Mouse (Mus musculus): Measurements from ENCODE around the gene Mylk2.

Gene Mylk2

GRCm38 (mm10) chr2:152914310-152915120, 3.4 kb downstream of the Mylk2 start:
- DNase-seq, result peak; percentile 78 to 79

GRCm38 (mm10) chr2:152915453-152915852, 4.3 kb downstream of the Mylk2 start:
- DNase-seq, result no peak

GRCm38 (mm10) chr2:152916111-152916510, 5.0 kb downstream of the Mylk2 start:
- no peak for DNase-seq

GRCm38 (mm10) chr2:152917671-152918070, 6.5 kb downstream of the Mylk2 start:
- DNase-seq, result no peak

- DNase-seq, result no peak
Measured at GRCm38 (mm10) chr2:152922376-152922775, 11.2 kb downstream of the Mylk2 start.

DNA sequence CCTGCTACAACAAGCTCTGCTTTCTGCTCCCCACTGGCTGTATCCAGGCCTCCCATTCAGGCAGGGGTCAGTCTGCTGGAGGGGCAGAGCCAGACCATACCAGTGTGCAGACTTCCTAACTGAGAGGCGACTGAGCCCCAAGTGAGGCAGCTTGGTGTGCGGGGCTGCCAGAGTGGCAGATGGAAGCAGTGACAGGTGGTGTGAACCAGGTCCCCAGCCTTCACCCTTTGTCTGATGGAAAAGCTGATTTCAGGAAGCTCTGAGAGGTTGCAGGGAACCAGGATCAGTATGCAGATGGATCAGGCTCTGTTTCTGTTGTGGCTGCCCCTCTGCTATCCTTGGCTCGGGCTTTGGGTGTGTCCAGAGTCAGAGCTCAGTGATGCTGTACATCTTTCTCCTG, 12.5 kb downstream of the Mylk2 start:
- no peak for DNase-seq

- no peak for DNase-seq
Measured at GRCm38 (mm10) chr2:152924128-152924527, 13.0 kb downstream of the Mylk2 start.

GRCm38 (mm10) chr2:152924543-152924942, 13.4 kb downstream of the Mylk2 start:
- no peak for DNase-seq

- DNase-seq, result no peak
Measured at GRCm38 (mm10) chr2:152925189-152925872, 14.2 kb downstream of the Mylk2 start.

GRCm38 (mm10) chr2:152926896-152927295, 15.7 kb downstream of the Mylk2 start:
- no peak for DNase-seq

DNA sequence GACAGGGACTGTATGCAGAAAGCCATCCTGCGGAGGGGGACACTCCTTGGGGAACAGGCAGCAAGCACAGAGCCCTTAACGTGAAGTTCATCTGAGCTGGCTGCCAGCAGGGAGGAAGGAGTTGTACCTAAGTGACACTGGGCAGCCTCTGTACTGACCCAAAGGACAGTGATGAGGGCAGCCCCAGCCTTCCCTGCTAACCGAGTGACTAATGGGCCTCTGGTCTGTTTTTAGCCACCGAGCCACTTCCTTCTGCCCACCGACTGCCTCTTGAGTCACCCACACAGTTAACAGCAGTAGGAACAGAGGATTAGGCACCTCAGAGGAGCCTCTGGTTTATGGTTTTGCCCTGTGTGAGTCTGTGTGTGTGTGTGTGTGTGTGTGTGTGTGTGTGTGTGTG, 16.2 kb downstream of the Mylk2 start:
- no peak for DNase-seq

DNA sequence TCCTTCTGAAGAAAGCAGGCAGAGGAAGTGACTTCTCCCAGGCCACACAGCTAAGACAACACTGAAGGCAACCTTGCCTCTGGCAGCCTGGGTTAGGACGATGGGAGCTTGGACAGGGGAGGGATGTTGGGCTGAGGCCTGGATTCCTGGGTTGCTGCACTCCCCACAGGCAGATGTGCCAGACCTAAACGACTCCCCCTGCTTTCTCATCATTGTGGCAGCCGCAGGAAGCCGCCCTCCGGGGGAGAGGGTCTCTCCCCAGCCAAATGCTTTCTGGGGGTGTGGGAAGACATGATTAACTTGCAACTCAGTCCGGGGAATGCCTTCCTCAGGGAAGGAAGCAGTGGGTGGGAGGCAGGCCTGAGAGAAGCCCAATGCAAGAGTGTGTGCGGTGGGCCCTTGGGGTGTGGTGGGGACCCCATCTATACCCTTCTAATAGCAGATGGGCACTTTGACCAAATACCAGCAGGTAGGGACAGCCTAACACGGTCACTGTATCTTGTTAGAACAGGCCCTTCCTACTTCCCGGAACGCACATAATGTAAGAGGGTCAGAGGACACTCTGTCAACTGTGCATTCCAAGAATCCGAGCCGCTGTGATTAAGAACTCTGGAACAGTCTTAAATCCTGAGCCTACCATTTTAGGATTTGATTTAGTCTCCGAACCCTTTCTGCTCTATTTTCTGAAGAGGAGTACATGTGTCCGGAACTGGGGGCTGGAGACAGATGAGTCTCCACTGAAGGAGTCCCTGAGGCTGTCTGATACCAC, 17.3 kb downstream of the Mylk2 start:
- DNase-seq, result no peak

DNA sequence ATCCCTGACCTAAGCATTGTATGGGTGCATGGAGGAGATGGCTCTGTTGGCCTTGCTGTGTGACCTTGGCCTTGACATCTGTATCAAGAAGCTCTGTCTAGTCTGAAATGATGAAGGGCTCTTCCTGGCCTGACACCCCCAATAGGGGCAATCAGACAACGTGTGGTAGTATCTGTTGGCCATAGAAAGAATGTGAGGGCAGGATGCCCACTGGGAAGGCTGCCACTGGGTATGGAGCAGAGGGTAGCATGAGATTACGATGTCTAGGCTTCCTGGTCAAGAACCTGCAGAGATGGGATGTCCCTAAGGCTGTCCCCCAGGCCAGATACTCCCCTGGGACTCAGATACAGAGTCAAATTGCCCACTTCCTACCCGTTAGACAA, 17.8 kb downstream of the Mylk2 start:
- no peak for DNase-seq

DNA sequence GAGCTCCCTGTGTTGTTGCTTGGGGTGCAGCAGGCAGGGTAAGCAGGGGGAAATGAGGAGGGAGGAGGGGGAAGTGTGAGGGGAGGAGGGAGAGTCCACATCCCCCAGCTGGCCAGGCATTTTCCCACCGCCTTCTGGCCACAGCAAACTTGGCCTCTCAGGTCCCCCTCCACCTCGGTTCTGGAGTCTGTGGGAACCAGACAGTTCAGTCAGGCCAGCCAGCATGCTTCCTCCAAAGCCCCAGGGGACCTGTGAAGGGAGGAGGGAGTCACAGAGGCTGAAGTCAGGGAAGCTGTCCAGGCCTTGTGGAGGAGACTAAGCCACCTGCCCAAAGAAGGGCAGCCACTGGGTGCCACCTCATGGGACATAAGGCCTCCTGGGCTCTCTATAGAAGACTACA, 19.1 kb downstream of the Mylk2 start:
- no peak for DNase-seq

DNA sequence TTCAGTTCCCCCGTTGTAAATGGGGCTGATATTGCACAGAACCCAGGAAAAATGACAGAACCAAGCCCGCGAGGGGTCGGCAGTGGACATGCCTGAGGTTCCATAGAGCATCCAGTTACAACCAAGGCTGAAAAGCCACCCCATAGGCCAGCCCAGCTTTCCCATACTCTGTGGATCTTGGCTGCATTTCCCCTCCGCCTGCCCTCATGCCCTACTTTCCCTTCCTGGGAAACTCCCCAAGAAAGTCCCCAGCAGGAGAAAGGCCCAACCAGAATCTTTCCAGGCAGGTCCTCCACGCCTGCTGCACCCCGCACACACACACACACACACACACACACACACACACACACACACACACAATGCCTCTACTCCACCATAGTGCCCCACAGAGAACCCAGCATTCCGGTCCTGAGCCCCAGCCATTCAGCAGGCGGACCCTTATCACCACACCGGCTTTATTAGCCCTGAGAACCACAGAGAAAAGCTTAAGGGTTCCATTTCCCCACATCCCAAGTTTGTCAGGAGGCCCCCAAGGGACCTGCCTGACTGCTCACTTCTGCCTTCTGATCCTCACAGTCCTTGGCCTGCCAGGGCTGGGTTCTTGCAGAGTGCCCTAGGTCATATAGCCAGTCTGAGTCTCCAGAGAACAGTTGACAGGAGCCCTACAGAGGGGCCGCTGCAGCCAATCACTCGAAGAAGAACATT, 20.5 kb downstream of the Mylk2 start:
- no peak for DNase-seq

- no peak for DNase-seq
Measured at GRCm38 (mm10) chr2:152933048-152933447, 21.9 kb downstream of the Mylk2 start, which contains the start of gene Foxs1. Gene Foxs1 (minus strand): TSS chr2:152933208.

GRCm38 (mm10) chr2:152933614-152934013, 22.5 kb downstream of the Mylk2 start:
- peak; percentile 46 for DNase-seq

DNA sequence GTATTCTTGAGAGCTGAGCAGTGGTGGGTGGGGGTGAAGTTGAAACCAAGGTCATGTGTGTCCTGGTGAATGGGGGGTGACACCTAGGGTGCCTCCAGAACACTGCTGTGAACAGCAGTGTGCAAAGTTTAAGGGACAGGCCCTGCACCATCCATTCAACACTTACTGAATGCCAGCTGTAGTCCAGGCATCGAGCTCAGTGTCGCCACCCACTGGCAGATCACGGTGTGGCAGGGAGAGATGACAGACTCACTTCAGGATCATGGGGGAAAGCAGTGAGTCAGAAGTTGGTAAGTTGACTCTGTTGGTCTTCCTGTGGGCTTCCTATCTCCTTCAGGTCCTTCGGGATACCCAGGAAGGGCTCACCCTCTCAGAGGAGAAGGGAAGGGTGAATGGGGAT, 28.7 kb downstream of the Mylk2 start:
- DNase-seq, result peak; percentile 69 to 71

DNA sequence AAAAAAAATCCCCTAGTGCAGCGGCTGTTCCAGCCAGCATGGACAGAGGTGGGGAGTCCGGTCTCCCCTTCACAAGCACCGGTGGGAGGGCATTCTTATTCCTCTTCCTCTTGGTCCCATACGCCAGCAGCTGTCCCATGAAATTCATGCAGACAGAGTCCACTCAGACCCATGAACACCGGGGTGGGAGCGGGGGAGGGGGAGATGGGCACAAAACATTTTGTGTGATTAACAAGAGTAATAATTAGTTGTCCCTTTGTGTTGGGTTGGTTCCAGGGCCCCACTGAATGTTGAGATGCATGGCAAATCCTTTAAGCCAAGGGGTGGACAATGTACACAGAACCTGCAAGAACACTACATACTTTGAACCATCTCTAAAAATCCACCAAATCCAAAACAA, 30.0 kb downstream of the Mylk2 start:
- no peak for DNase-seq

- DNase-seq, result no peak
Measured at GRCm38 (mm10) chr2:152941776-152942175, 30.6 kb downstream of the Mylk2 start.

GRCm38 (mm10) chr2:152942898-152943515, 31.9 kb downstream of the Mylk2 start:
- no peak for DNase-seq

DNA sequence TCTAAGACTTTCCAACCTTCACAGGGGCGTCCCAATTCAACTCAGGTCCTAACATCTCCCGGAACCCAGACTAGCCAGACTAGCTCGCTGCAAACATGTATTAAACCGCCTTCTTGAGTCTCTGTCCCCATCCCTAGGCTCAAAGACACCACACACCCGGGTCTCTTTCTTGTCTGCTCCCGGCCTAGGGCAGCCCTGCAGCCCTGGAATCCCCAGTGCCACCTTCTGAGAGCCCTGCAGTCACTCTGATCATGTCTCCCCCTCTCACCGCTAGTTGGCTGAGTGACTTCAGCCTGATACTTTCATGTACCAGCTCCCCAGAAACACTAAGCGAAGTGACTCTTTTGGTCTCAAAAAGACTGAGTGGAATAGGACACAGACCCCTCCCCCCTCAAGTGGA, 32.4 kb downstream of the Mylk2 start:
- no peak for DNase-seq

GRCm38 (mm10) chr2:152944013-152944412, 32.9 kb downstream of the Mylk2 start:
- DNase-seq, result no peak
